Mouse (Mus musculus): ENCODE data around the gene Bcr.
A peak's percentile ranks its signal among the peaks of the same experiment; 100 is the strongest.

Gene Bcr

DNA sequence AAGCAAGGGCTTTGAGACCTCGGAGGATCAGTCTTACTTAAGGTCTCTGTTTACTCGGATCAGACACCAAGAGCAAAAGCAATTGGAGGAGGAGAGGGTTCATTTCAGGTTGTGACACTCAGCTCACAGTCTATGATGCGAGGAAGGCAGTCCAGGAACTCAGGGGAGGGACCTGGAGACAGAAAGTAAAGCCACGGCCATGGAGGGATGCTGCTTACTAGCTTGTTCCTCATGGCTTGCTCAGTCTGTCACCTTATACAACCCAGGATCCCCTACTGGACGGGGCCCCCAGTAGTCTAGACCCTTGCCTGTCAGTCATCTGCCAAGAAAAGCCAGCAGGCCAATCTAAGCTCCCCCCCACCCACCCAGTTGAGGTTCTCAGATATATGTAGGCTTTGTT lies 118.5 kb downstream of the Bcr start:
- no peak for DNase-seq (ENCODE audit: low spot score in 2 of 2)

DNA sequence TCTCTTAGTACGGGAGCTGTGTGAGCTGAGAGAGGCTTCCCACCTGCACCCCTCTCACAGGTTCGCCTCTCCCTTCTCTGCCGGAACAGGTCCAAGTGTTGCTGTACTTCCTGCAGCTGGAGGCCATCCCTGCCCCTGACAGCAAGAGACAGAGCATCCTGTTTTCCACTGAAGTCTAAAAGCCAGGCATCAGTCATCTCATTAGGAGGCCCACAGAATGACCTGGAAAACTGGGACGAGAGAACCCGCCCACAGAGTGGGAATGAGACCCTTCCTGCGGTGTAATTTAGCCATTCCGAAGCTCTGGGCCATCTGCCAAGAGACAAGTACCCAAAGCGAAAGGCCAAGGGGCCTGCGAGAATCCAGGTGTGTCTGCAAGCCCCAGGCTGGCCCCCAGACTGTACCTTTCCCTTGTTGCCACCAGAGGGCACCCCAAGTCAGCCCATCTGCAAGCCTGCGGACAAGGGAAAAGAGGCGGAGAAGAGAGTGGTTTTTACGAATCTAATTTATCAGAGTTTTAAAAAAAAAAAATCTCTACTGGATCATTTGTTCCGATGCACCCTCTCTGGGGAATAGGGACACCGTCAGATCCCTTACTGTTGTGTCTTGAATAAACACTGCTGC lies 121.9 kb downstream of the Bcr start:
- DNase-seq (ENCODE audit: low spot score in 2 of 2), result peak; percentile 65 to 76

DNA sequence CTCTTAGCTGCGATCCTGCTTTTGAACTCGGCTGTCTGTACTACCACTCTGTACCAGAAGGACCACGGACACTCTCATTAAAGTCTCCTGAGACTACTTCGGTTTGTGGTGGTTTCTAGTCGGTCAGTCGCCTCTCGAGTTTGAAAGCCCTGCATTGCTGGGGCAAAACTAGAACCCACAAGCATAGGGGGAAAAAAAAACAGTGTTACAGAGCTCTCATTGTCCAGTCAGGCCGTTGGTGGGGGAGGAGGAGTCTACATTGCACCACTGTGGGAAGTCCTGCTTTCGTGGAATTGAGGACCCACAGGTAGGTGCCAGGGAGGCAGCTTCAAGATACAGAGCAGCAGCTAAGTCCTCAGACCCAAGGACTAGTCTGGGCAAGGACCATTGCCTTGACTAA lies 124.4 kb downstream of the Bcr start:
- no peak for DNase-seq (ENCODE audit: low spot score in 2 of 2)

DNA sequence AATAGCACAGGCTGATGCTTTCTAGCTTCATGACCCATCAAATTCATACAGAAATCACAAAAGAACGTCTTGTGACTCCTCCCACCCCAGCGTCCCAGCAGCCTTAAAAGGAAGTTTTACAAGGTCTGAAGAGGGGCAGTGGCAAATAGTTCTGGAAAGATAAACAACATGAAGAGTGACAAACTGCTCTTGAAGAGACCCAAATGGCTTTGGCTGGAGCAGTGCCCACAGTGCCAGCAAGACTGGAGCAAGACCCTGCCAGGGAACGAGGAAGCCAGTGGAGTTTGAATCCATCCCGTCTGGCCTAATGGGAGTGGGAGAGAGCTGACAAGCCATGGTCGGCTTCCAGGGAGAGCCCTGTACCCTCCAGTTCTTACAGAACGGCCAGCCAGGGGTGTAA lies 126.2 kb downstream of the Bcr start:
- no peak for DNase-seq (ENCODE audit: low spot score in 2 of 2)

DNA sequence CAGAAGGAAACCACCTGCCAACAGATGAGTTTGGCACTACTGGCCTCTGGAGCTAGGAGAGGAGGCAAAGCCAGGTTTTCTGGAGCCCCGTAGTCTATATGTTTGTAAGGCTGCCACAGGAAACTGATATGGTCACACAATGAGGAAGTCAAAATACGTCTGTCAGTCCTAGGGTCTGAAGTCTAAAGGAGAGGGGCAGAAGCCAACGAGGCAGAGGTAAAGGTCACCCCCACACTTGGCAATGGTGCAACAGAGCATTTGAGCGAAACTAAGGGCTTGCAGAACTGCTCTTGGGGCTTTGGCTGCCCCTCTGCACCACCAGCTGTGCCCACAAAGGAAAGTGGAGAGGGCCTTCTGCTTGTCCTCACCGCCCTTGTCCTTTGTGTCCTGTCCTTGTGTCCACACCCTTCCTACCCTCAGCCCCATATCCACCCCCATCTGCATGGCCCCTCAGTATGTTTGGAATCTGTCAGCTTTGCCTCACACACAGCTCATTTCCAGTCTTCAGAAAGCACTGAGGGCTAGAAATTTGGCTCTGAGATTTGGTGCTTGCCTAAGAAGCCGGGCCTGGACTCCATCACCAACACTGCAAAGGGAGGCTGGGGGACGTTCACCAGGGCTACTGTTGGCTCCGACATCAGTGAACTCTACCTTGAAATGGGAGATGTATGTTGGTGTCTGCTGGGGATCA lies 127.1 kb downstream of the Bcr start:
- no peak for DNase-seq (ENCODE audit: low spot score in 2 of 2)

DNA sequence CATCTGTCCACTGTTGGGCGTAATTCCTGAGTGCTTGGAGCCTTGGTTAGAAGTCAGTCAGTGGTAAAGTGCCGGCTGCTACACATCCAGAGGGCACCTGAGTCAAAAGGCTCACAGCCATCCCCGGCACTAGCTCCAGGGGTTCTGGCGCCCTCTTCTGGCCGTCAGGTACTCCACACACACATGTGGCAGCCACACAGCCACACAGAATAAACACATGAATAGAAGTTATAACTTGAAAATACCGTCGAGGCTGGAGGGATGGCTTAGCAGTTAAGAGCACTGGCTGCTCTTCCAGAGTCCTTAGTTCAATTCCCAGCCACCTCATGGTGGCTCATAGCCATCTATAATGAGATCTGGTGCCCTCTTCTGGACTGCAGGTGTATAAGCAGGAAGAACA lies 131.3 kb downstream of the Bcr start:
- no peak for DNase-seq (ENCODE audit: low spot score in 2 of 2)

DNA sequence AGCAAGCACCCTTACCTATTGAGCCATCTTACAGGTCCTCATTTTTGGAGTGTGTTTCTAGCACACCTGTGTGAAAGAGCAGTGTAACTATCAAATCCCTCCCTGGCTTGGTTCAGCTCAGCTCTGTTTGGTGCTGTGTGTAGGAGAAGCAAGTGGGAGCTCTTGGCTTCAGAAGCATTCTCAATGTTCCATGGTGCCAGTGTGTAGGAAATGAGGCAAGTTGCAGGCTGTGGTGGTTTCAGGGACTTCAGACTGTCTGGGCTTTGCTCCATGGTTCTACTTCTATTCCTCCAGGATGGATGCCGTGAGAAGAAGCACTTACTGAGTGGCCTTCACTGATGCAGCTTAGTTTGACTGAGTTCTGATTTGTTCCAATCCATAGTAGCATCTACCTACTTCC lies 137.4 kb downstream of the Bcr start:
- no peak for DNase-seq (ENCODE audit: low spot score in 2 of 2)

DNA sequence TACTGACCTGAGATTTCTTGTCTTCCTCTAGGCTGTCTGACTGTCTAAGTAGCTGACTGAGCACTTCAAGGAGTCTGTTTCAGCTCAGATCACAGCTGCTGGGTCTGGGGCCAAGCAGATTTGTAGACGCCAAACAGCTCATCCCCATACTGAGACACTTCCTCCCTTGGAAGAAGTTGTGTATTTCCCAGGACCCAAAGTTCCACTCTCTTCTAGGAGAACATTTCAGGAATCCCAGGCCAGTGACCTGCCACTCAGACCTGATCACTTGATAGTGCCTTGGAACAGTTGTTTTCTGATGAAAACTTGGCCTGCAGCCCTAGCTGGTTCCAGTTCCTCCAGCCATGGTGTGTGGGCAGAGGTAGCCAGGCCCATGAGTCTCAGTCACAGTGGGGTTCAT lies 140.3 kb downstream of the Bcr start:
- DNase-seq (ENCODE audit: low spot score in 2 of 2), result no peak

DNA sequence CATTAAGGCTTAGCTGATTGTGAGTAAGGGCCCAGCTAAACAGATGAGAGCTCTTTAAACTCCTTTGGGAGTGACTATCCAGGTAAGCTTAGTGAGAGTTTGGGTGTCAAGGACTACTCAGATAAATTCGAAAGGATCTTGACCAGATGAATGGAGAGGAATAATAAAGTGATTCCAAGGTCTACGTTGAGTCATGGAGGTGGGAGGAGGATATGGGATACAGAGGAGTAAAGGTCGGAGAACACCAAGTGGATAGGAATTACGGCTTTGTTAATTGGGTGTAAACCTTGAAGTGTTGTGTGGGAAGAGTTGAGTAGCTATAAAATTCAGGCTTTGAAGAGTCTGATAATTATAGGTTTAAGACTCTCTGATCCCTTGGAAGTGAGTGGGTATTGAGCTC lies 145.8 kb downstream of the Bcr start:
- no peak for DNase-seq (ENCODE audit: low spot score in 2 of 2)

DNA sequence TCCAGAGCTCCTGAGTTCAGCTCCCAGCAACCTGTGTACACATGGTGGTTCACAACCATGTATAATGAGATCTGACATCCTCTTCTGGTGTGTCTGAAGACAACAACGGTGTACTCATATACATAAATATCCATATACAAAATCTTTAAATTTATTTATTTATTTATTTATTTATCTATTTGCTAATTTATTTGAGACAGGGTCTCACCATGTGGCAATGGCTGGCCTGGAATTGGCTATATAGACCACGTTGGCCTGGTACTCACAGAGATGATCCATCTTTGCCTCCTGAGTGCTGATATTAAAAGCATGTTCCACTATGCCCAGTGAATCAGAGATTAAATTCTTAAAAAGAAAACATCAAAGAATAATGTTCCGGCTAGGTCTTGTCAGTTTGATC lies 150.4 kb downstream of the Bcr start:
- DNase-seq (ENCODE audit: low spot score in 2 of 2), result no peak

DNA sequence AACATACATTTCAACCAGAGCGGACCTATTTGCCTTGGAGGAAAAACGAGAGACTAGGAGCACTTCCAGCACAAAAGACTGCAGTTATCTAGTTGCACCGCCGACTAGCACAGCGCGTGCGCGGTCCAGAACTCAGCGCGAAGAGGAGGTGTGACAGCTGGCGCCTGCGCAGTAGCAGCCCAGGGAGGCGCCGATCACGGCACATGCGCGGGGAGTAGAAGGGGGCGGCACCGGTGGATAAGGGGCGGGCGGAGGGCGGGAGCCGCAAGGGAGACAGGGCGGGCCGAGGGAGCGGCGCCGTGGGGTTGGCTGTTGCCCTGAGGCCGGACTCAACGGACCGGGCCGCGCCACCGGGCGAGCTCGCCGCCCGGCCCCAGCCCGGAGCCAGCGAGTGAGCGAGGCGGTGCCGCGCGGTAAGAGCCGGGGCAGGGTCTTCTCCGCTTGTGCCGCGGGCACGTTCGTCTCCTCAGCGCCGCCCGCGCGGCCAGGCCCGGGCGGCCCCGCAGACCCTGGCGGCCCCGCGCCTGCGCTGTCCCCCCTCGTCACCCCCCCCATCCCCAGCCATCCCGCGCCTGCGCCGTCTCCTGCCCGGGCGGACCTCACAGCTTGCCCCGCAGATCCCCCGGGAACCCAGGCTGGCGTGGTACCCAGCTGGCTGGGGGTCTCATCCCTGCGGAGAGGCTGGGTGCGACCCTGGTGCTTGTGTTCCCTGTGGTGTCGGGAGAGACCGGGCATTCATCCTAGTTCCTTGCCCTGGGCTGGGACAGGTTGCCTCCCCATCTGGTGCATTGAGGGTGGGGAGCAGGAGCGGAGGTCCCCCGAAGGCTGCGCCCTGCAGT lies 151.6 kb downstream of the Bcr start, which contains the start of gene Specc1l:
TSS of gene Specc1l (plus strand) at position 267 of the 839 bp plus-strand sequence.
- peak; percentile 87 to 96 for DNase-seq (ENCODE audit: low spot score in 2 of 2)

DNA sequence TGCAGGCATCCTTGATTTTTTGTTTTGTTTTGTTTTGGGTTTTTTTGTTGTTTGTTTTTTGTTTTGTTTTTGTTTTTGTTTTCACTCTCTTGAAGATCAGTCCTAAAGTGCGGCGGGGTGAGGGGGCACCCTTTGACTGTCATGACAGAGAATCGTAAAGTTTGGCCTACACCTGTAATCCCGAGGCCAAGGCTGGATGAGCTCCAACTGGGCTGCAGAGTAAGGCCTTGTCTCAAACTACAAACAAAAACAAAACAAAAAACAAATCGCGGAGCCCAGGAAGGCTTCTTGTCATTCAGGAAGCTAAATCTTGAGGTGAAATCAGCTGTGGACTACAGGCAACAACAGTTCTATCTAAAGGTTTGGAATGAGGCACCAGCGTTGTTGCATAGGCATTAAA lies 152.6 kb downstream of the Bcr start:
- DNase-seq (ENCODE audit: low spot score in 2 of 2), result no peak

DNA sequence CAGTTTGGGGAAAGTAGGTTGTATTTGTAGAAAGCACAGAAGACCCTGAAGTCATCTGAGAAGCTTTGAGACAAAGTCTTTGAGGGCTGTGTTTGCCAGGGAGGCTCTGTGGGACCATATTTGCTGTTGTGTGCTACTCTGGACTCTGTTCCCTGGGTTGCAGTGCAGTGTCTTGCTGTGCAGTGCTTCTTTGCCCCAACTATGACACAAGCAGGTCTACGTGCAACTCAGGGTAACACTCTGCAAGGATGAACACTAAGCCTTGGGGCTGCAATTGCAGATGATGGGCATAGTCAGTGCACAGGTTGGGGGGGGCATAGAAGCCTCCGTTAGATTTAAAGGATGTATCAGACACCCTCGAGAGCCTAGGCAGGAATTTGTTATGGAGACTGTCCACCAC lies 160.3 kb downstream of the Bcr start:
- no peak for DNase-seq (ENCODE audit: low spot score in 2 of 2)

DNA sequence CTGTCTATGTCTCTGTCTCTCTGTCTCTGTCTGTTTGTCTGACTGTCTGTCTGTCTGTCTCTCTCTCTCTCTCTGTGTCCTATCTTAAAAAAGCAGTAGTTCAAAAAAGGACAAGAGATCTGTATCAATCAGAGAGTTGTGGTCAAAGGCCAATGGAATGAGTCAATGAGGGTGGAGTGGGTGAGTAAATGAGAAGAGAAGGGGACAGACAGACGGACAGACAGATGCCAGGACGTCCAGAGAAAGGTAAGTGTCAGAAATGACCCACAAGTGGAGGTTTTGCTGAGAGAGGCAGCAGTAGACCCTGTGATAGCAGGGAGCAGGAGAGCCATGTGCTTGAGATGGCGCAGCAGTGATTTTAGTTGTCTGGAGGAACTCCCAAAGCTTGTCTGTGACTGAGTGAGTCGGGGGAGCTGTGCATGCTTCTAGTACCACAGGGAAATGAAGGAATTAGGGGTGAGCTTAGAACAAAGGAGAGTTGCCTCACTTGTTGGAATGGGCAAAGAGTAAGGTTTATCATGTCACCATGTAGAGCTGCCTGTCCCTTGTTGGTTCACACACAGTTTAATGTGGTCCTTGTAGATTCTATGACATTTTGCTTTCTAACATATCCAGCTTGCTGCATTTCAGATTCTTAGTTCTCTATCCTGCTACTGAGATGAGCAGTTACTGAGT lies 161.7 kb downstream of the Bcr start:
- DNase-seq (ENCODE audit: low spot score in 2 of 2), result no peak

DNA sequence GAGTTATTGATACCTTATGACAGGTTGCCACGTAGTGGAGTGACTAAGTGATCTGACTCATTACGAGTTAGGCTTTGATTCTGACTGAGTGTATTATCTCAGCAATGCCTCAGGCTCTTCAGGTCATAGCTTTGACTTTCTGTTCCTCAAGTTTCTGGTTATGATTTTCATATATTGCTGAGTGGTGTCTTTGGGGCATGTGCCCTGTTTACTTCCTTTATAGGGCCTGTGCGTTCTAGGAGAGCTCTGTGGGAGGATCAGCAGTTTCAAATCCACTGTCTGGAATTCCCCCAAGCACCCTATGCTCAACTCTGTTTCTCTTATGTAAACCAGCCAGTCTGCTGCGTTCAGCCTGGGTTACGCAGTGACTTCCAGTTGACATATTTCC lies 162.2 kb downstream of the Bcr start:
- no peak for DNase-seq (ENCODE audit: low spot score in 2 of 2)

DNA sequence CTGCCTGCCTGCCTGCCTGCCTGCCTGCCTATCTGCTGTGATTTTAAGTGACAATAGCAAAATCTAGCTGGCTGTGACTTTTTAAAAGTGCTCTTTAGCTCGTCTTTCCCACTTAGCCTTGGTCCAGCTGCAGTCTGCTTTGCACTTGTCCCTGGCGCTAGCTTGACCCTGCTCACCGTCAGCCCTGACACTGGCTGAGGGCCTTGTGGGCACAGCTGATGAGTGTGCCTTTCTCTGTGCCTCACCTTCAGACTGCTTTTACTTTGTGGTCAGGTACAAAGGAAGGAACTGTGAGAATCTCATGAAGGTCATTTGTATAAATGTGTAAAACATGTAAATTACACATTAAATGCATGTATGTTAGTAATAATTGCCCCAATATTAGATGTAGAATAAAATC lies 163.8 kb downstream of the Bcr start:
- DNase-seq (ENCODE audit: low spot score in 2 of 2), result no peak

DNA sequence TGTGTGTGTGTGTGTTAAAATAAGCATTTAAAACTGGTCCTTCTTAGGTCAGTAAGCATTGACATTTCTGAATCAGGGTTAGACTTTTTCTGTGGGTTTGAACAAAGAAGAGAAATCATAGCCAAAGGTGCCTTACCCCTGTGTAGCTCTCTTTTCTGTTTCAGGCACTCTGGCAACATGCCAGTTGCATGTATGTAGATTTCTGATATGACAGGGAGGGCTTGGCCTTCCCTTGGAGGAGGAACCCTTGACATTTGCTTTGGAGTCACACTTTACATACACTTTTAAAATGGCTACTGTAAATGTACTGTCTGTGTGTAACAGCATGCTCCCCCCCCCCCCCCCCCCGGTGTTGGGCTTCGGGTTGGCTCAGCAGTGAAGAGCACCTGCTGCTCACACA lies 164.2 kb downstream of the Bcr start:
- no peak for DNase-seq (ENCODE audit: low spot score in 2 of 2)

DNA sequence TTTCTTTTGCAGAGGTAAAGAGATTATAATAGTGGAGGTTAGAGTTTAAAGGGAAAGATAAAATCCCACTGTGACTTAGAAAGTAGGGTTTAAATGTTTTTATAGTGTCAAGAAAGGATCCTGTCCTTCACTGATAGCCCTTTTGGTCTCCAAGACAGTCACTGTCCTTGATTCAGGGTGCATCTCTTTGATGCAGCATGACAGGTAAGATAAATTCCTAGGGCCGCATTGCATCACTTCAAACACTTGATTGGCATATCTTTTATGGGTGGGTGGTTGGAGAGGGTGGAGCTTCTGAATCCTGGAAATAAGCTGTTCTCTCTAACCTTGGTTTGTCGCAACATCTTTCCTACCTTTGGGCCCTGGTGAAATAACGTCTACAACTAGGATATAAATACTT lies 167.0 kb downstream of the Bcr start:
- no peak for DNase-seq (ENCODE audit: low spot score in 2 of 2)

DNA sequence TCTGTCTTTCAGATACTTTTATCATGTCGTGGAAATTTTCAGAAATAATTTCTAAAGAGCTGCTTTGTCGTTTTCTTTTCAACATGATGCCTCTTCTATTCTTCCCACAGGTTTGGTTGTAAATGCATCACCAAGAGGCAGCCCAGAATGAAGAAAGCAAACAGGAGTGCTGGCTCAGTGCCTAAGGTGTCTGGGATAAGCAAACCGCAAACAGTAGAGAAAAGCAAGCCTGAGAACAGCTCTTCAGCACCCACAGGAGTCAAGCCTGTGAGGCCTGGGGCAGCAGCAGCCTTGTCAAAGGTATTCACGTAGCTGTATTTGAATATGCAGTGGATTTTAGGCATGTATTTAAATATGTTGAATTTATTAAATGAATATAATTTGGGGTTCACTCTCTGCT lies 170.2 kb downstream of the Bcr start:
- DNase-seq (ENCODE audit: low spot score in 2 of 2), result peak in 1 of 2 experiments; percentile 43

DNA sequence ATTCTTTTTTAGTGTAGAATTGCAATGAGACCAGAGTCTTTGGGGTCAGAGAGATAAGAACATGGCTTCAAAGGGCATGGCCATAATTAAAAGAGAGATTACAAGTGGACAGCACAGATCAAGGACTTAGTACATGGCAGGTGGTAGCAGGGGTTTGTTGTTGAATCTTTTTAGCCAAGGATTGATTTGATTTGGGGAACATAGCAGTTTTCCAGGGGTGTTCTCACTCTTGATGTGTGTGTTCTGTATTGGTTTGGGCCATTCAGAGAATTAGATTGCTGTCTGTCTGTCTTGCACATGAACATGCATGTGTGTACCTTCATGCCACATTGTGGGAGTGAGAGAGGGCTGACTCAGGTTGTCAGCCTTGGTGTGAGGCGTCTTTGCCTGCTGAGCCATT lies 171.5 kb downstream of the Bcr start:
- no peak for DNase-seq (ENCODE audit: low spot score in 2 of 2)

DNA sequence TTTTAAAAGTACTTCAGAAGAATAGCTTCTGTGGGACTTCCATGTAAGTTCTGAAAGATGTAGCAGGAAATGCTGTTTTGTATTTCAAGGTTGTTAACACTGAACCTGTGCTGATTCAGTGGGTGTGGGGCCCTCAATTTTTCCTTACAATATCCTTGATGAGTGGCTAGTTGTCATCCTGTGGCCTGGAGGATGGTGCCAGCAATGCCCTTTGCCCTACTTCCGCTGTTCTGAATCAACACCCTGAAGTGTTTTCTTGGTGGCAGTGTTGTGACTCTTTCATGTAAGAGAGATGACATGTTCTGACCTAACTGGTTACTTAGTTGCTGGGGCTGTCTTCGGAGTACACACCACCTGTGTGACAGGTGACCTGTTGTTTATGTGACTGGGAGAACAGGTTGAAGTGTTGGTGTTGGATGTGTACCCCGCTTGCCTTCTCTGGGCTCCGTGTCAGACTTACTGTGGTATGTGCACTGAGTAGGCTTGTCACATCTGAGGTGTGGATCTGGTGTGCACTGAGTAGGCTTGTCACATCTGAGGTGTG lies 172.3 kb downstream of the Bcr start:
- no peak for DNase-seq (ENCODE audit: low spot score in 2 of 2)

DNA sequence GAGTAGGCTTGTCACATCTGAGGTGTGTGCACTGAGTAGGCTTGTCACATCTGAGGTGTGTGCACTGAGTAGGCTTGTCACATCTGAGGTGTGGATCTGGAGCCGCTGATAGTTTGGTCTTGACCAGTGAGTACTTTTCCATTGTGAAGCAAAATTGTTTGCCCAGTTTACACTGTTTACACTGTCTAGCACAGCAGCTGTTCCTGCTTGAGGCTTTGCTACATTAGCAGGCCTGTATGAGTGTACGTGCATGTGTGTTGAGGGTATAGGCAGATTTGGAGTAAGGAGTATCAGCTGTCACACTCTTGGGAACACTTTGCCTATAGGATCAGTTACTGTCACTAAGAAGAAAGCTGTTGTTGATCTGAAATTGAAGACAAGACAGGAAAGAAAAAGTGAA lies 173.1 kb downstream of the Bcr start:
- no peak for DNase-seq (ENCODE audit: low spot score in 2 of 2)
